Mouse (Mus musculus) heart, adult 8-10 months (tissue): ENCODE data around the gene Nmnat2. TPM values are rescaled to one million over a fixed set of nuclear protein-coding genes. Genes with fewer than 3 reads are reported as not detected.

Experiments
- DNase-seq: peaks from one replicate; pipeline ENCODE4 v3.0.0; 2022; ENCODE audit warnings: low spot score
- total RNA-seq, 4 experiments: library from RNA; stranded (reverse); gene quantifications; 2 replicates each; pipeline ENCODE4 v1.2.4; 2022

Gene Nmnat2
- total RNA-seq, 4 experiments from 2014 or later, result 0.16 to 0.46 (median 0.32) TPM

GRCm38 (mm10) chr1:153122764-153123163 lies 168.0 kb downstream of the Nmnat2 start:
- DNase-seq, result no peak

DNA sequence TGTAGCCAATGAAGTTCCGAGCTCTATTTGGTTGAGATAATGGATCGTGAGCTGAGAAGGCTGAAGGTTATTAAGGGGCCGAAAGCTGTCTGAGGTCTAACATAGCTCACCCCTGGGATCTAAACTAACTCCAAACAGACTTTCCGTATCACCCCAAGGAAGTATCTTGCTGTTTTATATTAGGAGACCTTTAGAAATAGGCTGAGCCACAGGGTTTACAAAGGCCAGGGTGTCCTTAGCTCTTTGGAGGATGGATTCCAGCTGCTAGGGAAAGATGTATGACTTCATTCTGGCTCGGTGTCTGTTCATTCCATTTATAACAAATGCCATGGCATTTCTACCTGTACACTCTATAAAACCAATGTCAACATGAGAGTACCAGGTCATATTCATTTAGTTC lies 169.7 kb downstream of the Nmnat2 start:
- DNase-seq, result no peak

- DNase-seq, result no peak
Observed at GRCm38 (mm10) chr1:153125287-153126275, 170.8 kb downstream of the Nmnat2 start.

GRCm38 (mm10) chr1:153126491-153127381 lies 171.9 kb downstream of the Nmnat2 start:
- DNase-seq, result peak; percentile 87

DNA sequence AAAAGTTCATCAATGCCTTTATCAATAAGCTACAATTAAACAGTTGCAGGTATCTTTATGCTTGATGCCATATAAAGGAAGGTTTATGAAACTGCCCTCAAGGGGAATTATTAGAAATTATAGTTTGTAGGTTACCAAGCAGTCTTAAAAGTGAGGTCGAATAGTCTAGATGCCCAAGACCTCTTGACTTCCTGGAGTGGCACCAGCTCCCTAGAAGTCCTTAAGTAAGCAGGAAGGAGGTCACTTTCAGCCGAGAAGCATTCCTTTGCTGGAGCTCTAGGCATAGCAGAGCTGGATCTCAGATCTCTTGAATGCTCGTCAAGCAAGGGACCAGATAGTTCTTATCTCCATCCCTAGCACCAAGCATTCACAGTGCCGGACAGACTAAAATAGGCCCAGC lies 172.8 kb downstream of the Nmnat2 start:
- DNase-seq, result no peak

DNA sequence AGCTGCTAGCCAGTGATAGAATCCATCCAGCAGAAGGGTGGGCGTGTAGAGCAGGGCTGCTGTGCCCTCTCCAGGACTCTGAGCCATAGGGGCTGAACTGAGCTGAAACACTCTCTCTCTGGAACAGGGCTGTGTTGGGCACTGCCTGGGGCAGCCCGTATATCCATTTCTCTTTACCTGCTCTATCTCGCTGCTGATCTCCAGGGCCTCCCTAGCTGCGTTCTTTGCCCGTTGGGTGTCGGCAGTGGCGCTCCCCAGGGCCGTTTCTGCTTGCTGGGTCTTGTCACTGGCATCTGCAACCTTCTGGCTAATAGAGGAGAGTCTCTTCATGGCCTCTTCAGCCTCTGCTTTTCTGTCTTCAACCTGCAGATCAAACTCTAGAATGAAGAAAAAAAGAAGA lies 174.0 kb downstream of the Nmnat2 start:
- DNase-seq, result no peak

DNA sequence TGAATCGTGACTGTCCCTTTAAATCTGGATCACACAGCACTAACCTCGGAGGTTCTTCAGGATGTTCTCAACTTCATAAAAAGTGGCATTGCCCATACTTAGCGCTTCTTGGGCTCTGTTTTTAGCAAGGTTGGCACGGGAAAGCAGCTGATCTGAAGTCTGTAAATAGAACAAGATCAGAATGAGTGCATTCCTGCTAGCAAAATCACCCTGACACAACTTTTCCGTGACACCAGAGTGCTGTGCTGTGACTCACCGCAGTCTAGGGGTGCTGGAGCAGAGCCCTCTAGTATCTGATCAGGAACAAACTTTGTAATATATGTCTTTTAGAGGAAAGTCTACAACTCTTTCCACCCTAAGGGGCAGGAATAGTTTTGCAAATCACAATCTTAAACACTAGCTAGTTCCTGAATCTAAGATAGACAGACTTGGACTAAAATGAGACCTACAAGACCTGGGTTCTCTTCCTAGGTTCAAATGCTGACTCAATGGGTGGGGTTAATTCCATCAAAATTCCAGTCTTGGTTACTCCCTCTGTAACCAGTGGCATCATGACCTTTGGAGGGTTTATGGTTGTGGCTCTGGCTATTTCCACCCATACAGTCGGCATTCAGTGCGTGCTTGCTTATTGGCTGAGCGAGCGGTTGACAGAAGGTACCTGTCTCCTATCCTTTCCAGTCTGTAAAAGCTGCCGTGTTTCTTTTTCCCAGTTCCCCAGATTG lies 175.4 kb downstream of the Nmnat2 start:
- peak; percentile 74 for DNase-seq

DNA sequence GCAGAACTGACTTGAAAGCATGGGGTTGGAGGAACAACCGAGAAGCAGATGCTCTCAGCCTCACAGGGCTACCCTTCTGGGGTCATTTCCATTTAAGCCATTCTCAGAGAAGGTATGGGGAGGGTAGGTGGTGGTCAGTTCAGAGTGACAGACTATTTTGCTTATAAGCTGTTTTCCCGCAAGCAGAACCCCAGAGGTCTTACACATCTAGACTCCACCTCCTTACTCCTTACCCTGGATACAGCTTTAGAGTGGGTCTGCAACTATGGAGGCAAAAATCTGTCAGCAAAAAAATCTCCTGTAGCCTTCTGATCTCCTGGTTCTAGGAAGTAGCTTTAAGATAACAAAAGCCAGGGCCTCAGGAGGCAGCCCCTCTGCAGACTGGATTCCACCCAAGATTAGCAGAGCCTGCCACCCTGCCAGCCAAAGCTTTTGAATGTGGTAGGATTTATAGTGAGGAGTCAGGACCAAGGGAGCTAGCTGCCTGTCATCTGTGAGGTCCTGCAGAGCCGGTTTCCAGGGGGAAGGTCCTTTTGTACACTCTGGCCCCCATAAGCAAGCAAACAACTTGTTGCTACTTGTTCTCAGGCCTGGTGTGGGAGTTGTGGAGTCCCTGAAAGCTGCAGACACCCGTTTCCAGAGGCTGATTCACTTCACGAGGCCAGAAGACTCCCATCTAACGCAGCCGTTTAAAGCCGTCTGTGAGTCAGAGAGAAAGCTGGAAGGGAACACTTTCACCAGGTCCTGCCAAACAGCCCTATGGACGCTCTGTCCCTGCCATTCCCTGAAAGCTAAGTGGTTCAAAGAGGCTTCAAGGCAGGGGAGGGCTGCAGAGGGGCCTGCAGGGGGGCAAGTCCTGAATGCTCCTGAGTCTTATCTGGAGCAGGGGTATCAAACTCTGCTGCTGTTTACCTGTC lies 179.3 kb downstream of the Nmnat2 start:
- DNase-seq, result peak; percentile 77

DNA sequence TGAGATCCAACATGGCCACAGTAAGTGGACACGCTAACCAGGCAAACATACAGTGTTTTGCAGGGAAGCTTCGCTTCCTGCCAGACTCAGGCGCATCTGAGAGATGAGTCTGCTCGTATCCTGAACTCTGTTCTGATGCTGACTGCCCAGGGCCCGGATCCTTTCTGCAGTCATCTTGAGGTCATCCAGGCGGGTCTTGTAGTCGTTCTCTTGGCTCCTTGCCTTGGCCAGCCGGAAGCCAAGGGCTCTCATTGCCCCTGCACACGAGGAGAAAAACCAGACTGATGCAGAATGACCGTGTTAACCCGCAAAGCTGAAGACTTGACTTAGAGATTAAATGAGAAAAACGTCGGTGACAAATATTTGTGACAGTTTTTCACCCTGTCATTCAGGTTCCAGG lies 181.9 kb downstream of the Nmnat2 start:
- no peak for DNase-seq

DNA sequence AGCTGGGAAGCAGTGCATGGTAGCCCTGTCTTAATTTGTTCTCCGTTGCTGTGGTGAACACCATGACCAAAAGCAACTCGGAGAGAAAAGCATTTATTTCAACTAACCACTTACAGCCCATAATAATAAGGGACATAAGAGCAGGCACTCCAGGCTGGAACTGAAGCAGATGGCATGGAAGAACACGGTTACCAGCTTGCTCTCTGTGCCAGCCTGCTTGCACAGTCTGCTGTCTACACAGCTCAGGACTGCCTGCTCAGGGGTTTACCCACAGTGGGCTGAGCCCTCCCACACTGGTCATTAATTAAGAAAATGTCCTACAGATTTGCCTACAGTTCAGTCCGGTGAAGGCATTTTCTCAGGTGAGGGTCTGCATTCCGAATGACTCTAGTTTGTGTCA lies 183.7 kb downstream of the Nmnat2 start:
- no peak for DNase-seq

GRCm38 (mm10) chr1:153139635-153140034 lies 184.8 kb downstream of the Nmnat2 start:
- no peak for DNase-seq

GRCm38 (mm10) chr1:153140265-153140664 lies 185.5 kb downstream of the Nmnat2 start:
- DNase-seq, result no peak

DNA sequence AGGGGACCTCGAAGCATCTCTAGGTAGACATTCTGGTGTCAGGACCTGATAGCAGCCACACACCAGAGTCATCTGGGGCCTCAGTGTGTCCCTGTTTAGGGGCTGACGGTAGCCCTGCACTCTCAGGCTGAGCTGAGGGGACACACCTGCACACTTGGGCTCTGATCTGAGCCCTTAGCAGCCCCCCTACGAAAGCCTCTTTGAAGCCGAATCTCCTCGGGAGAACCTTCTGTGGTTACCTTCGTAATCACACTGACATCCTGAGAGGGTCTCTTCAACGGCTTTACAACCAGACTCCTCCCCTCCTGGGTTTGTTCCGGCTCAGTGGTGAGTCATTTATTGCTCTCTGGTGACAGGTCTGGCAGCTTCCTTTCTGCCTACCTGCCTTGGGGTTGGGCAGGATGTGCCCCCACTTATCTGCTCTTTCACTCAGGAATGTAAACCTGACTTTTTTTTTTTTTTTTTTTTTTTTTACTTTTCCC lies 186.0 kb downstream of the Nmnat2 start:
- DNase-seq, result no peak

GRCm38 (mm10) chr1:153144021-153144420 lies 189.2 kb downstream of the Nmnat2 start:
- DNase-seq, result no peak

DNA sequence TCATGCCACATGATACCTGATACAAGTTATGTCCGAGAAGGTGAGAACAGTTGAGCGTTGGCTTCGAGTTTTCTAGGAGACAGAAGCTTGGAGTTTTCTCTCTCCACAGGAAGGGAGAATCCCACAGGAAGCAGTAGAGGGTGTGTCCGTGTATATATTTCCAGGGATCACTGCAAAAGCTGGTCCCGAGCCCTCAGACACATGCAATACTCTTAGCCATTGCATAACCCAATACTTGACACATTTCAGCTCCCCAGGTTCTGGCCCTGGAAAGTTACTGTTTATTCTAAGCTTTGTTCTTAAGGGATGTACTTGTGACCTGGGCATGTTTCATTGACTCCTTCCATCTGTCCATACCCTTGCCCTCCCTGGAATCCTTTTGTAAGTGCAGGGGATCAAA lies 191.0 kb downstream of the Nmnat2 start:
- no peak for DNase-seq

DNA sequence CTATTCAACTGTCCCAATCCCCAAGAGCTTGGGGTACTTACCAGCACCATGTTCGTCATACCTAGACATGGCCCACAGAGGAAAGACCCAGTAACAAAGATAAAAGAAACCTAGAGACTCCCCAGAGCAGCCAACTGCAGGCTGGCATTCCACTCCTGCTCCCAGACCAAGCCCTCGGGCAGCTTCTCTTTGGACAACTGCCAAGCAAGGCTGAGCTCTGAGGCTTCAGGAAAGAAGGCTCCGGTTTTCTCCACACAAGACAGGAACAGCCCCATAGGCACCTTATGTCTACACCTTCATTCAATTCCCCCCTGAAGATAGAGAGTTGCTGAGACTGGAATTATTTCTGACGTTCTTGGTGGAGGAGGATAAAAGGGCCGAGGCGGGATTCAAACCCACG lies 197.8 kb downstream of the Nmnat2 start:
- DNase-seq, result no peak

- no peak for DNase-seq
Observed at GRCm38 (mm10) chr1:153153619-153154137, 198.9 kb downstream of the Nmnat2 start.

DNA sequence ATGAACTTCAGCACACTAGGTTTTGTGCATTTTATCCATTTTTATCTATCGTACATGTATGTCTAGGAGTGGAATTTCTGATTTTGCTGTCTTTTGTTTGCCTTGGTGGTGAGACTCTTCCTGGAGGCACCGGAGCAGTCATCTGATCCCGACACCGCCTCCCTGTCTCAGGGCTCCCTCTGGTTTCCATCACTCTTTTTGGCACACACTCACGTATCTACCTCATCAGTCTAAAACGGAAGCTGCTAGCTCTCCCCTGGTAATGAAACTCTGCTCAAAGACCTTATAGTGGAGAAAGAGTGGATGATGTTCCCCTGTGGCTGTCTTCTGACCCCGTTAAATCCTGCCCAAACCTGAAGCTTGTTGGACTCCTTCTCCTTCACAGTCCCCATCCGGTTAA lies 200.6 kb downstream of the Nmnat2 start:
- DNase-seq, result no peak

GRCm38 (mm10) chr1:153157021-153157623 lies 202.3 kb downstream of the Nmnat2 start:
- DNase-seq, result peak; percentile 58

DNA sequence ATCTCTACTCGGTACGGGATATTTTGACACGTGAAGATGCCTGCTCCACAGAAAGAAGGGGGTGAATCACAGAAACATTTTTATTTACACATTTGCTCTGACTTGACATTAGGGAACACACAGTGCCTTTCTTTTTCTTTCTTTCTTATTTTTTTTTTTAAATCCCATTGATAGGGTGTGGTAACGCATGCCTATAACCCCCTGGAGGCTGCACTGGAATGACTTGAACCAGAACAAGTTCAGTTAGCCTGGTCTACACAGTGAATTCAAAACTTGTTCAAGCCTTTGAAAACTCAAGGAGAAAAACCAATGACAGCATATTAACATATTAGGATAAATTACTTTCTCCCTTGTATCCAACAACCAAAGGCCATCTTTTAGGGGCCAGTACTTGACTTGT lies 204.3 kb downstream of the Nmnat2 start:
- DNase-seq, result no peak
